Mouse (Mus musculus): ENCODE results near the gene Tdgf1.

- no peak for TF ChIP-seq CTCF (IDR thresholded peaks at IDR 0.05; ENCODE audit: control insufficient read depth, insufficient read depth, insufficient replicate concordance, low read depth, low read length)
- TF ChIP-seq POLR2A (IDR thresholded peaks at IDR 0.05; ENCODE audit: control insufficient read depth, low read depth, low read length) = no peak
These were observed 47.3 kb upstream of the Tdgf1 start for GRCm38 (mm10) chr9:110993281-110993709.
